Mouse (Mus musculus): Measurements from ENCODE around the gene Ets1. TPM values are rescaled to one million over a fixed set of nuclear protein-coding genes. Genes with fewer than 3 reads are reported as not detected.

Ets1 gene
- total RNA-seq, 2 experiments from 2014 or later: 8.7 to 9.8 TPM

DNA sequence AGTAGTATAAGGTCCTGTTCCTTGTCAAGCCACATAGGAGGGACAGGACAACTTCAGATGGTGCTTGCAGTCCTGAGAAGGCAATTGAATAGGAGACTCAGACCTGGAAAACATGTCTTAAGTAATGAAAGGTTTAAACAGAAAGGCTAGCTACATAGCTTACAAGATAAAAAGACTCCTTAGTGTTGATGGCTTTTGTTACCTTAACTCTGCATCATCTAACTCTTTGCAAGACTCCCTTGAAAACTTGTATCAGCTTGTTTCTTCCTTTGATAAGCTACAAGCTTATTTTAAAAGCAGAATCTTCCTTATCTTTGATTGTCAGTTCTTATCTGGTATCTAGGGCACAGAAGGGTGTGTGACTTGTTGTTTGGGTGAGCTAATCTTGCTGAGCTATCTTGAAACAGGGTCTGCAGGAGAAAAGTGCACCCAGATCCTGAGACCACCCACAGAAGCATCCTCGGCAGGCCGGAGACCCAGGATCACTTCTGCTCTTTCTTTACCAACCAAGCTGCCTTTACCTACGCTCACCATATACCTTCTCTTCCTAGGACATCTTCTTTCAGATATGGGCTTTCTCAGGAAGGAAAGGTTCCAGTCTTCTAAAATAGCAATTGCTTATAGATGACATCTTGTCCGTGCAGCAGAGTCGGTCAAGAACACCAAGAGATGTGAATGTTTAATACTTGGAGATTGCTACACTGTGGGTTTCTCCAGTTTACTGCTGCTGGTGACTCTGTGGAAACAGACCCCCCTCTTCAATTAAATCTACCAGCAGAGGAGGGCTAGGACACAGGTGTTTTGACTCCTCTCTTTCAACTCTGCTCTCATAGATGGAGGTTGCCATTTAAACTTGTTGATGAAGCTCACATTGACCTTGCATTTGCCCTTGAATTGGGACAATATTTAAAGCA, 19.2 kb upstream of the Ets1 start:
- no peak for DNase-seq (ENCODE audit: low spot score in 2 of 2)

DNA sequence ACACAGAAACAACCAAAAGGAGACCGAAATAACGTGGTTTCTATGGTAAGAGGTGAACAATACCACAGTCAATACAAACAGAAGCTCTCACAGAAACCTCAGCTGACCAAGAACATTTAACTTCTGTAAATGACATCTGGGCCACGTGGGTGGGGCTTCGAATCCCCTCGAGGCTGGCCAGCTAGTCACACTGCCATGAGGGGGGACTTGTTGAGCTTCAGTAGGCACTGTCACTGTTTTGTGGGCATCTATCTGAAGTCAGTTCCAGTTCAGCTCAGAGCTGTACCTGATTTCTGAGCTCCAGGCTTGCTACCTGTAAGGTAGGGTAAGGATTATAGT, 18.6 kb upstream of the Ets1 start:
- no peak for DNase-seq (ENCODE audit: low spot score in 2 of 2)

DNA sequence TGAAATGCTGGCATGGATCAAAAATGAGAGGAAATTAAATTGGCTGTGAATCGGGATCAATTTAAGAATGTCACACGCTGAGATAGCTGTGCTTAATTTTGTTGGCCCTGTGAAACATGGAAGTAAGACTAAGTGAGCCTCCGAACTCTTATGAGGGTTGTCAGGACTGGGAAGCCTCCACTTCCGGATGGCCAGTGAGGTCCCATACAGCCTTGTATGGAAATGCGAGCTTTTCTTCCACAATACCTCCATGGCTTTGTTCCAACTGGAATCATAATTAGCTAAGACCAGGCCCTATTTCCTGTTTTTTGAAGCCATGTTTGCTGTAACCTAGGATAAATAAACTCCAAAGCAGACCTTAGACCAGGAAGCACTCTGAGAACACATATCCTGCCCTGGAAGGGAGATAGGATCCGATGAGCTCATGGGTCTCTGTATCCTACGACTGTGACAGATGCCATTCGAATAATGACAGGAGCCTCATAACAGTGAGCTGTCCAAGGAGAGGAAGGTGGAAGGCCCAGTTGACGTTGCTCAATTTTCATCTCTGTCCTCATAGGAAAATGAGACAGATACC, 17.4 kb upstream of the Ets1 start:
- DNase-seq (ENCODE audit: low spot score in 2 of 2): no peak

GRCm38 (mm10) chr9:32619661-32620060, 16.4 kb upstream of the Ets1 start:
- no peak for DNase-seq (ENCODE audit: low spot score in 2 of 2)

DNA sequence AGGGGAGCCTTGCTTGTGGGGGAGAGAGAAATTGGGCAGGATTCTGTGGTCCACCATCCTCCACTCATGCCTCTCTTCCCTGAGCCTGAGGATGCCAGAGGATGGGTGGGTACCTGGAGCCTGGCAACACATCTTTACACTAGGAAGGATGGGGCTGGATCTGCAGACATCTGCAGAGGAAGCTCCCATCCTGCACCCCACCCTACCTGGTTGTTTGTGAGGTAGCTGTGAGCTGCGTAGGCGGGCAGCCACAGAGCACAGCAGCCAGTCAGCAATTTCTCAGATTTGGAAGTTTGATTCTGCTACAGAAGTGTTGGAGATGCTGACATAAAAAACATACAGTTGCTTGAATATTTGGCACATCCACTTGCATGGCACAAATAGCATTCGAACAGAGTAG, 15.6 kb upstream of the Ets1 start:
- no peak for DNase-seq (ENCODE audit: low spot score in 2 of 2)

DNA sequence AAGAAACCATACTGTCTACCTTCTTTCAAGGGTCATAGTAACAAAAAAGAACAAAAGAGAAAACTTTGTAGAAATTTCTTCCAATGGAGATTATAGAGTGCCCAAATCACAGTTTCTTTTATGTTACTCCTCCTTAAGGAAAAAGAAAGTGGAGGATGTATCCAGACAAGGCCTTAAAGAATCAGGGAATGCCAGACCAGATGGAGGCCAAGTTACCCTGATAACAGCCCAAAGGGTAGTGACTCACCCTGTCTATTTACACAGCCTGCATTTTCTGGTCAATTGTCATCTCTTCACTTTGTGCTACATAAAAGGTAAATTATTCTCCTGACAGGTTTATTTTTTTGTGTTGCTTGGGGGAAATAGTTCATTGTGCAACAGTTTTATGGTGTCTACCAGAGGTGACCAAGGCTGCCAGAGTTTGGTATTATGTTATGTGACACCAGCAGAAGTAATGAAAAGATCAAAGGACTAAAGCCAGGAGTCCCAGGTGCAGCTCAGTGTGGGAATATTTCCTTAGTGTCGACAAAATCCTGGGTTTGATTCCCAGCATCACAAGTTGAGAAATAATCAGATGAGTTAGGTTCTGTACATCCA, 6.5 kb upstream of the Ets1 start:
- DNase-seq (ENCODE audit: low spot score in 2 of 2): no peak

DNA sequence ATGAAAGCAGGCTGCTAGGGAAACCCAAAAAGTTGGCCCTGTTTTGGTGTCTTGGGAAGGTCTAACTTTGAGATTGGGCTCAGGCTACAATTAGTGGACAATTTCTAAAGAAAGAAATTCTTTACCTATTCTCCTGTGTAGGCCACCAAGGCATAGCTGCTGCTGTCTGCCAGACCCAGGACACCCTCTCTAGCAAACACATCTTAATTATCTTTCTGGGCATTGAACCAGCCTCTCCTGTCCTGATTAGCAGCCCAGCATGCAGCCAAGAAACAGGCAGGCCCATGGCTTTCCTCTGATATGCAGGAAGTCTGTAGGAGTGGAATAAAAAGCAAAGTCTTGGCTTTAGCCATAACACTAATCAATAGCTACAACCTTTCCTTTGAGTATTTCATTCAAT, 4.7 kb upstream of the Ets1 start:
- no peak for DNase-seq (ENCODE audit: low spot score in 2 of 2)

DNA sequence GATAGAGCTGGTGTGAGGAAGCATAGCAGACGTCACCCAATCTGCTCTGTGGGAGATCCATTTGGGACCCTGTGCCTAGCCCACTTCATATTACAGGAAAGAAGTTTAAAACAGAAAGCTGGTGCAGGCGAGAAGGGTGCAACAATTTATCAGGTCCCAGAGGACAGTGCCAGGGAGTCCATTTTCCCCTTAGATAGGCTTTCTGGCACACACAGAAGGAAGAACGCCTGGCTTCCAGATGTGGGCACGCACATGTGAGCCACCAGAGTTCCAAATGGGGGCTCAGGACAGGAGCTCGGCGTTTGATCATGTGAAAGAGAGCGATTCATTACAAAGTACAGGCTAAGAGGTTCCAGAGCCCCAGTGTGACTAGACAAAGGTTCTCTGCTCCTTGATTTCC, 3.8 kb upstream of the Ets1 start:
- no peak for DNase-seq (ENCODE audit: low spot score in 2 of 2)

DNA sequence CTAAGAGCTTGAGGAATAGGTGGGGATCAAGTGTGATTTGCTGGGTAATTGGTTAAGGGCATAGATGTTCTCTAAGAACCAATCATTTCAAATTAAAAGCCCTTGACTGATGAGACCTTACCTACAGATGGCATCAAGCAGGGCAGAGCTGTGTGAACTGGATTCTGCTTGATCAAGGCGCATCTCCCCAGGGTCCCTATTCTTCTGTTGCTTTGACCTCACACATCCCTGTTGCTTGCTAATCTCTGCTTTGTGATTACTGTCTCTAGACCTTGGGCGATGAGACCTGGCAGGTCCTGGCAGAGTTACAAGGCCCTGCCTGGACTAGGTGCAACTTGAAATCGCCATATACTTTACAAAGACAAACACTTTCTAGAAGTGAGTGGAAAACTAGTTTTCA, 9.0 kb downstream of the Ets1 start:
- DNase-seq (ENCODE audit: low spot score in 2 of 2): no peak

DNA sequence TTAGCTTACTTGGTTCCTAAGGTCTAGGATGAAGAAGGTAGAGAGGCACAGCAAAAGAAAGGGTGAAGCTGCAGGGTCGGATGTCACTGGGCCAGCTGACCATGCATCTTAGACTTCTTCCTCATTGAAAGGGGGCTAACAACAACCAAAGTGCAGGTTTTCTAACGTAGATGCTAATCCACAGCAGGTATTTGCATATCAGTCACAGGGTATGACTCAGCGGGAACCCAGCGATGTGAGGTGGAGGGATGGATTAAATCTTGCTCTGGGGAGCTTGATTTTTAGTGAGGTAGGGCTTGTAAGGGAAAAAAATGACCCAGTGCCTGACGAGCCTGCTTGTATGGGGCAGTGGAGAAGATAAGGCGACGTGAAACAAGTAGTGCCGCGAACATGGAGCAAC, 9.5 kb downstream of the Ets1 start:
- no peak for DNase-seq (ENCODE audit: low spot score in 2 of 2)

DNA sequence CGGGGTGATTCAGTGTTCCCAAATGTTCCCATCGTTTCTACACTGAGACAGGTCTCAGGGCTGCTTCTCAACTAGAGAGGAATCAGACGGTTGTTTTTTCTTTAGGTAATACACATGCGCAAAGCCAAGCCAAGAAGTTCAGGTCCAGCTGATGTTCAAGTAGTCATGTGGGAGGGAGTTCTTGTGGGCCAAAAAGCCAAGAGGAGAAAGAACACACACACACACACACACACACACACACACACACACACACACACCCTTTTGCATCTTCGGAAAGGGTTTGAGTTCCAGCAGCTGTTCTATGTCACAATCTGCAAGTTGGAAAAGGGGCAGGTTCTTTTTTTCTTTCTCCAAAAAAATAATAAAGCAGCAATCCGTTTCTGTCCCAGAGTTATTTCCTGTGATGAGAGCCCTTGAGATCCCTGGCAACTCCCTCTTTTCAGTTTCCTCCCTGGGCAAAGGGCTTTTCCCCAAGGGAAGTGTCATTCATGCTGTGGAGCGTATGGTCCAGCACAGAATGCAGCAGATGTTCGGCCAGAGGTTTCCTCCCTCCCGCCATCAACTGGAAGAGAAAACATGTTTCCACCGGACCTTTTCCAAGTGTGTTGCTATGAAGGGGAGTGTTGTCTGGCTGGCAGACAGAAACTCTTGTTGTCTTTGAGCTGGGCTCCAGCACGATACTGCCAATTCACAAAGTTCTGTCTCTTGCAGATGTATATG, 10.7 kb downstream of the Ets1 start:
- DNase-seq (ENCODE audit: low spot score in 2 of 2): no peak

- DNase-seq (ENCODE audit: low spot score in 2 of 2): no peak
These were observed 11.7 kb downstream of the Ets1 start for GRCm38 (mm10) chr9:32647506-32648250.

DNA sequence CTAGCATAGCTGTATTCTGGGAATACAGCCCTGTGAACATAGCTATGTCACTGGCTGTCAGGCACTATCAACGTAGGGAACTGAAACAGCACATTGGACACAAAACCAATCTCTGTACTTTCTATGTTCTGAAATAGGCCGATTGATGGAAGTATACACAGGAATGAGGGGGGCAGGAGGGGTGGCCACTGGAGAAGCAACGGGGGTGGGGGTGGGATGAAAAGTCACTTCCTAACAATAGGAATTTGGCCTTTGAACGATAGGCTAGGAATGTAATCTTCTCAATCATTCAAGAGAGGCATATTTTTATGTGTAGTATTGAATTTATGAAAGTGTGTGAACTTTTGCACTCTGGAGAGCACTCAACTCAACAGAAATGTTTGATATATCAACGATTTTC, 12.3 kb downstream of the Ets1 start:
- DNase-seq (ENCODE audit: low spot score in 2 of 2): no peak

- no peak for DNase-seq (ENCODE audit: low spot score in 2 of 2)
These were observed 14.7 kb downstream of the Ets1 start for GRCm38 (mm10) chr9:32650738-32651137.

DNA sequence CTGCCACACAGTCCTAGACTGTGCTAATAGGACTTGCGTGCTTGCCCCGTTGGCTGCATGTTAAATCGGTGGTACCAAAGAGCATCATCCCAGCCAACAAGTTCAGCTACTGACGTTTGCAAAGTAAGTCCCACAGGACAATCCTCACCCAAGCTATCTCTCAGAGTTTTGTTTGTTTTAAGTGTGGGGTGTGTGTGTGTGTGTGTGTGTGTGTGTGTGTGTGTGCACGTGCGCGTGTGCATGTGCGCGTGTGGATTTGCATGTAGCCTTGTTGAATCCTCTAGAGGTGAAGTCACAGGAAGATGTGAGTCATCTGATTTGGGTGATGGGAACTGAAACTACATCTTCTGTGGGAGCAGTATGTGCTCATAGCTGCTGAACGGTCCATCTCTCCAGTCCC, 16.1 kb downstream of the Ets1 start:
- no peak for DNase-seq (ENCODE audit: low spot score in 2 of 2)

GRCm38 (mm10) chr9:32654305-32654704, 18.3 kb downstream of the Ets1 start:
- no peak for DNase-seq (ENCODE audit: low spot score in 2 of 2)

- no peak for DNase-seq (ENCODE audit: low spot score in 2 of 2)
These were observed 20.4 kb downstream of the Ets1 start for GRCm38 (mm10) chr9:32656351-32656844.

- no peak for DNase-seq (ENCODE audit: low spot score in 2 of 2)
These were observed 21.1 kb downstream of the Ets1 start for GRCm38 (mm10) chr9:32657124-32657523.

DNA sequence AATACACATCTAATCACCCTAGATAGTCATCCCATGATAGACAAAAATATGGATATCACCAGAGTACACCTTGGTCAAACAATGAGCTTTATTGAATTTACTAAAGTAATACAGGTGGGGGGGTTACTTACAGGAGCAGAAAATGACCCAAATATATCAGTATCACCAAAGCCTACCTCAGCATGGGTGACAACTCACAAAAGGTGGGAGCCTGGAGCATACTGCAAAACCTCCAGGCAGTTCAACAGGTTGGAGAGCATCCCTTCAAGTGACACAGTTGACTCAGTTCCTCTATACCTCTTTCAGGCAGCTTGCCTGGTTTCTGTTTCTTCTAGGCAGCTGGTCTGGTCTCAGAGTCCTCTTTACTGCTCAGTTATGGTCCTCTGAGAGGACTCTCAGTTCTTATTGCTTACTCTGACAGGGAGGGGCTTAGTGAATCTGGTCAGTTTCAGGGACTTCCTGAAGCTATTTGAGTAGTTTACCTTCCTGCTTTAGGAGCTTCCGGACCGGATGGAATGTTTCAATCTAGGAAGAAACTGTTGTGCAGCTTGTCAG, 24.5 kb downstream of the Ets1 start:
- DNase-seq (ENCODE audit: low spot score in 2 of 2): no peak

DNA sequence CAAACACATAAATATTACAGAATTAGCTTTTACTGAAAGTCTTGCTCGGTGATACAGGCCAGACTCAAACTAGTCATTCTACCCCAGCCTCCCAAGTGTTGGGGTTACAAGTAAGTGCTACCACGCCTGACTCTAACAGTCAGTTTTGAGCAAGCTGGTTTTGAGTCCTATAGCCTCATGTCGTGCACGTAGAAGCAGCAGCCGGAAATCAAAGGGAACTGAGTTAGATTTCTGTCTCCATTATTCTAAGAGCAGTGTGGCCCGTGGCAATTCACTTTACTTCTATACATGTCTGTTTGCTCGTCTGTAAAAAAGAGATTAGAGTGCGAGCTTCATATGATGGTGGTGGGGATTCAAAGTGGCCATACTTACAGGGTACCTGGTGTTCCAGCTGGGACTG, 25.1 kb downstream of the Ets1 start:
- DNase-seq (ENCODE audit: low spot score in 2 of 2): no peak

DNA sequence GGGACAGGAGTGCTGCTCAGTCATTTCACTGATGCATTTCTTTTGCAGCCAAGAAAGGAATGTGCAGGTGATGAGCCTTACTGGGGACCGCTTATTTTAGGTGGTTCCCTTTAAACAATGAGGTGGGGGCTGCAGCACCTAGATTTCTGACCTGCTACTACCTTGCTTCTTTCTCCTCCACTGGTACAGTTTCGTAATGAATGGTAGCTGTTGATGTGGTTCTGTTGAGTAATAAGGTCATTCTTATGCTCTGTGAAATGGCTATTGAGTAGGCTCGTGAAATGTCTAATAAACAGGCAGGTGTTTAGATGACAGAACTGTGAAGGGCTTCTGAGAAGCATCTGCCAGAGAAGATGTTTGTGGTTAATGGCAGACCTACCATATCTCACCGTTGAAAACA, 25.5 kb downstream of the Ets1 start:
- no peak for DNase-seq (ENCODE audit: low spot score in 2 of 2)

Measured in left cerebral cortex, adult 18-20 months (tissue).